Mouse (Mus musculus): ENCODE results near the gene Sfr1. TPM values are rescaled to one million over a fixed set of nuclear protein-coding genes. Genes with fewer than 3 reads are reported as not detected.

The Sfr1 gene
- polyA plus RNA-seq, 1 experiment from 2014 or later = 236 TPM

DNA sequence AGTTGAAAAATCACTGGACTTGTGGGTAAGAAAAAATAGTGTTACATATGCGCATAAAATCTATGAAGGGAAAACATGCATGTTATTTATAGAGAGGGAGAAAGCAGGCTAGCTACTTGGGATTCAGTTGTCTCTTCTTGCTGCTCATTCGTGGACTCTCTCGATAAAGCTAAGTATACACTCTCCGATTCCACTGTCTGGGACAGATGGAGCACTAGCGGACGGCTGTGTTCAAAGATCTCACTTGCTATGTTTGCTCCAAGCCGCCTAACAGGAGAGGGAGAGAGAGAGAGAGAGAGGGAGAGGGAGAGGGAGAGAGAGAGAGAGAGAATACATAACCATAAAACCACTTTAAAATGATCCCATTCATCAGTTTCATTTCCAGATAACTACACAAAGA is 48.7 kb downstream of the Sfr1 start:
- Histone ChIP-seq H3K27ac (ENCODE audit: low read length) (no peak overlapping the region), H3K9ac (ENCODE audit: low read length) (no peak overlapping the region), H3K27me3 (ENCODE audit: control insufficient read depth, insufficient read depth, low read depth, low read length) (no peaks in the 10 kb centered on the region), H3K9me3 (ENCODE audit: control insufficient read depth, low read length) (no peaks in the 10 kb centered on the region), H3K4me1 (replicated peaks; ENCODE audit: control insufficient read depth, insufficient read depth, low read length) (no peaks in the 10 kb centered on the region), H3K4me2 (ENCODE audit: low read depth, low read length) (no peak overlapping the region), H3K4me3 (ENCODE audit: low read length) (no peak overlapping the region), H3K36me3 (ENCODE audit: control insufficient read depth, insufficient read depth, low read length) (no peaks in the 10 kb centered on the region)
- no peak for ATAC-seq (ENCODE audit: low read depth)
- WGBS = 82% methylated on average over 7 of the region's 7 CpGs

DNA sequence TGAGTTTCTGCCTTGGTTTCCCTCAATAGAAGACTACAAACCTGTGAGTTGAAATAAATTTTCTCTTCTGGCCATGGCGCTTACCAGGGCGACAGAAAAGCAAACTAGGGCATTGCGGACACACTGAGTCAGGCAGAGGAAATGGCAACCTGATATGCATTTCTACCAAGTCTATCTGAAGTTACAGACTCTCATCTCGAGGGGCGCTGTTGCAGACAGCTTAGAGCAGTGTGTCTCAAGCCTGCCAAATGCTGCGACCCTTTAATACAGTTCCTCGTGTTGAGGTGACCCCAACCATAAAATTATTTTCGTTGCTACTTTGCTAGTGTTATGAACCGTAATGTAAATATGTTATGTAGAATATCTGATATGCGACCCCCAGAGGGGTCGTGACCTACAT is 49.5 kb downstream of the Sfr1 start:
- ATAC-seq (ENCODE audit: low read depth) = no peak
- no peak overlapping the region for H3K4me2 ChIP-seq (ENCODE audit: low read depth, low read length)
- 71% methylated on average over 11 of the region's 11 CpGs for WGBS
- no peaks in the 10 kb centered on the region for H3K4me1 ChIP-seq (replicated peaks; ENCODE audit: control insufficient read depth, insufficient read depth, low read length)
- H3K4me3 ChIP-seq (ENCODE audit: low read length) = no peak overlapping the region
- H3K27ac ChIP-seq (ENCODE audit: low read length) = no peak overlapping the region
- no peak overlapping the region for H3K9ac ChIP-seq (ENCODE audit: low read length)
- H3K36me3 ChIP-seq (ENCODE audit: control insufficient read depth, insufficient read depth, low read length) = no peaks in the 10 kb centered on the region
- no peaks in the 10 kb centered on the region for H3K9me3 ChIP-seq (ENCODE audit: control insufficient read depth, low read length)
- H3K27me3 ChIP-seq (ENCODE audit: control insufficient read depth, insufficient read depth, low read depth, low read length) = no peaks in the 10 kb centered on the region

- H3K36me3 ChIP-seq (ENCODE audit: control insufficient read depth, insufficient read depth, low read length) = no peaks in the 10 kb centered on the region
- 81% methylated on average over 6 of the region's 6 CpGs for WGBS
- no peak for ATAC-seq (ENCODE audit: low read depth)
Measured at GRCm38 (mm10) chr19:47783898-47784297, 52.4 kb downstream of the Sfr1 start.

More at GRCm38 (mm10) chr19:47783898-47784297, 52.4 kb downstream of the Sfr1 start:
- no peak overlapping the region for H3K4me2 ChIP-seq (ENCODE audit: low read depth, low read length)
- H3K4me1 ChIP-seq (replicated peaks; ENCODE audit: control insufficient read depth, insufficient read depth, low read length) = no peaks in the 10 kb centered on the region
- no peaks in the 10 kb centered on the region for H3K27me3 ChIP-seq (ENCODE audit: control insufficient read depth, insufficient read depth, low read depth, low read length)
- no peaks in the 10 kb centered on the region for H3K9me3 ChIP-seq (ENCODE audit: control insufficient read depth, low read length)
- no peak overlapping the region for H3K4me3 ChIP-seq (ENCODE audit: low read length)
- H3K27ac ChIP-seq (ENCODE audit: low read length) = no peak overlapping the region
- H3K9ac ChIP-seq (ENCODE audit: low read length) = no peak overlapping the region

Small RNAs within 50 kb of the gene (microRNA-seq; reads per million reads assigned to microRNA genes)
- not detected for gene Mir8090

Other genes with a start within 250 kb of the Sfr1 start
- 55.5 and 59.7 TPM in 2 replicates for gene Stn1, start 194.2 kb upstream of the Sfr1 start, polyA plus RNA-seq (2015; fragmentation: Nextera tagmentation; extraction: Ambion mirVana)
- 11.8 and 12.3 TPM in 2 replicates for gene Slk, start 152.0 kb upstream of the Sfr1 start, polyA plus RNA-seq (2015; fragmentation: Nextera tagmentation; extraction: Ambion mirVana)
- 2.2 and 3.3 TPM in 2 replicates for gene Col17a1, start 39.6 kb upstream of the Sfr1 start, polyA plus RNA-seq (2015; fragmentation: Nextera tagmentation; extraction: Ambion mirVana)
- 93.9 and 105 TPM in 2 replicates for gene Gsto1, start 123.3 kb downstream of the Sfr1 start, polyA plus RNA-seq (2015; fragmentation: Nextera tagmentation; extraction: Ambion mirVana)
- gene Gsto2, start 133.9 kb downstream of the Sfr1 start, polyA plus RNA-seq (2015; fragmentation: Nextera tagmentation; extraction: Ambion mirVana) = 1.2 and 1.3 TPM in 2 replicates
- gene Cfap43, start 187.6 kb downstream of the Sfr1 start, polyA plus RNA-seq (2015; fragmentation: Nextera tagmentation; extraction: Ambion mirVana) = 1.7 and 2.6 TPM in 2 replicates
- 16.2 and 16.9 TPM in 2 replicates for gene Itprip, start 187.6 kb downstream of the Sfr1 start, polyA plus RNA-seq (2015; fragmentation: Nextera tagmentation; extraction: Ambion mirVana)
- 0.53 and 0.73 TPM in 2 replicates for gene Cfap58, start 206.0 kb downstream of the Sfr1 start, polyA plus RNA-seq (2015; fragmentation: Nextera tagmentation; extraction: Ambion mirVana)